Mouse (Mus musculus) layer of hippocampus, adult 2 months (tissue): ENCODE measurements around the gene Lcor. TPM values are rescaled to one million over a fixed set of nuclear protein-coding genes. Genes with fewer than 3 reads are reported as not detected.

ENCODE experiments used
- DNase-seq, 2 experiments: peaks; one replicate each; pipeline ENCODE4 v3.0.0; 2022; ENCODE audit warnings: low spot score in 2 of 2
- H3K27ac ChIP-seq: fragments of 200-600 bp; 2 replicates; pipeline ENCODE4 v1.8.1; 2022
- H3K4me3 ChIP-seq: fragments of 200-600 bp; 2 replicates; pipeline ENCODE4 v1.8.1; 2022; ENCODE audit warnings: mild to moderate bottlenecking
- CTCF ChIP-seq: fragments of 200-600 bp; conservative IDR thresholded peaks from 2 replicates; pipeline ENCODE4 v1.8.1; 2022; ENCODE audit warnings: antibody characterized with exemption, mild to moderate bottlenecking, moderate library complexity
- total RNA-seq, 2 experiments: library from RNA; stranded (reverse); gene quantifications; 2 replicates each; pipeline ENCODE4 v1.2.3; 2021

Gene Lcor
- total RNA-seq, 2 experiments from 2014 or later: 17.1 to 20.9 TPM

- Histone ChIP-seq H3K27ac (peak overlapping the region; percentile 92), H3K4me3 (peak overlapping the region; percentile 85)
- TF ChIP-seq CTCF: no peak
- DNase-seq: no peak
Observed at GRCm38 (mm10) chr19:41483445-41484040, 1.1 kb downstream of the Lcor start.

DNA sequence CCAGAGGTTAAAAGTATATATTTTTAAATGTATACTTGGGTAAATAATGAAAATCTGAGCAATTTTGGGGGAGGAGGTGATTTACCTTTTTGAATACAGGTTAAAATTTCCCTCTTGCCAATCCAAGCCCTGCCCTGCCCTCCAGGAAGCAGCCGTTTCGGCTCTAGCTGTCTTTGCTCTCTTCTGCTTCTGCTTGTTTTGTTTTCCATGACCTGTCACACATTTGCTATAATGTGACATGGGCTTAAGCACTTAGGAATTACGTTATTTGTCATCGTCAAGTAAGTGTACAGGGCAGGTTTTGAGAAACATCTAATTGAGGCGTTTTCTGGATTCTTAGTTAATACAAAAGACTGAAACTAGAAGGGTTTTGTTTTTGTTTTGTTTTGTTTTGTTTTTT is 1.9 kb downstream of the Lcor start:
- no peak for TF ChIP-seq CTCF

GRCm38 (mm10) chr19:41495382-41496032 is 13.1 kb downstream of the Lcor start:
- TF ChIP-seq CTCF: no peak

More for the DNA sequence above, 1.9 kb downstream of the Lcor start:
- no peak for DNase-seq
- Histone ChIP-seq H3K27ac (no peak overlapping the region), H3K4me3 (peak overlapping the region; percentile 85)

GRCm38 (mm10) chr19:41496058-41496457 is 13.6 kb downstream of the Lcor start:
- no peak for TF ChIP-seq CTCF
- DNase-seq: no peak
- H3K27ac ChIP-seq: no peak overlapping the region
- no peak overlapping the region for H3K4me3 ChIP-seq

More at GRCm38 (mm10) chr19:41495382-41496032, 13.1 kb downstream of the Lcor start:
- Histone ChIP-seq H3K27ac (no peak overlapping the region), H3K4me3 (no peak overlapping the region)
- no peak for DNase-seq

- DNase-seq: no peak
- TF ChIP-seq CTCF: no peak
- no peak overlapping the region for H3K27ac ChIP-seq
Observed at GRCm38 (mm10) chr19:41507872-41508271, 25.4 kb downstream of the Lcor start.

GRCm38 (mm10) chr19:41514836-41515235 is 32.4 kb downstream of the Lcor start:
- H3K27ac ChIP-seq: no peak overlapping the region
- no peak for DNase-seq
- no peak overlapping the region for H3K4me3 ChIP-seq
- no peak for TF ChIP-seq CTCF

More at GRCm38 (mm10) chr19:41507872-41508271, 25.4 kb downstream of the Lcor start:
- H3K4me3 ChIP-seq: no peak overlapping the region

DNA sequence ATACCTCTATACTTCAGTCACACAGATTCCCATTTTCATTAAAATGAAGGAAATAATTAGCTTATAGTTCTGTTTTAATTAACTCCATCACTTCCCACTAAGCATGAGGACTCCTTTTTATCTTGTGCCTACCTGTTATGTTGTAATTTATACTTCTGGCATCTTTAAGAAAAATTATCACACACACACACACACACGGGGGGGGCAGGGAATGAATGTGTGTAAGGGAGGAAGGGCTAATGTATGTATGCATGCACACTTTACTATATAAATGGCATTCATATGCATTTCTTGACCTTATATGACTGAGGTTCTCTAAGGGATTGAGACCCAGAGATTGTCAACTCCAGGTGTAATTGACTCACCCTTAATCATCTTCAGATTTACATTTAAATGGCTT is 33.1 kb downstream of the Lcor start:
- no peak for DNase-seq
- Histone ChIP-seq H3K4me3 (no peak overlapping the region), H3K27ac (no peak overlapping the region)
- no peak for TF ChIP-seq CTCF

- no peak for DNase-seq
- Histone ChIP-seq H3K4me3 (no peak overlapping the region), H3K27ac (no peak overlapping the region)
- no peak for TF ChIP-seq CTCF
Observed at GRCm38 (mm10) chr19:41517006-41517405, 34.6 kb downstream of the Lcor start.

GRCm38 (mm10) chr19:41519121-41519520 is 36.7 kb downstream of the Lcor start:
- H3K27ac ChIP-seq: no peak overlapping the region
- no peak for DNase-seq
- no peak for TF ChIP-seq CTCF
- H3K4me3 ChIP-seq: no peak overlapping the region

DNA sequence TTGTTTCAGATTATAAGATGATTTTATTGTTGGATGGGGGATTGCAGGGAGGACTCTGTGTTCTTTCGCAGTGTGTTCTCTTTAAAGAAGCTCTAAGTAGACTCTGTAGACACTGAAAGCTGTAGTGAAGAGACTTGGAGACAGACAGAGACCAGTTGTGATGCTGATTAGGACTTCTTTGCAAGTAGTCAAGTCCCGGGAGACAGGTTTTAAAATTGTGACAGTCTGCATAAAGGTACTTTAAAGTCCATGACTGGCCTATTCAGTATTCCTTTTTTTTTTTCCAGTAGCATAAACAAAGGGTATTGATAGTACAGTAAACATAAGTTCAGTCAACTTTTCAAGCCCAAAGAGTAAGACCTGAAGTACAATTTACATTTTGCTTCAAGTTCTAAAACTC is 39.8 kb downstream of the Lcor start:
- H3K27ac ChIP-seq: peak overlapping the region; percentile 16; the same call in 1 of the 2 replicates
- DNase-seq: no peak

GRCm38 (mm10) chr19:41523798-41524563 is 41.5 kb downstream of the Lcor start:
- TF ChIP-seq CTCF: no peak
- Histone ChIP-seq H3K4me3 (no peak overlapping the region), H3K27ac (peak overlapping the region; percentile 15; the same call in 1 of the 2 replicates)
- DNase-seq: no peak

More for the DNA sequence above, 39.8 kb downstream of the Lcor start:
- no peak for TF ChIP-seq CTCF
- no peak overlapping the region for H3K4me3 ChIP-seq

- no peak for TF ChIP-seq CTCF
- no peak overlapping the region for H3K27ac ChIP-seq
- H3K4me3 ChIP-seq: no peak overlapping the region
- DNase-seq: no peak
Observed at GRCm38 (mm10) chr19:41529169-41529568, 46.7 kb downstream of the Lcor start.

DNA sequence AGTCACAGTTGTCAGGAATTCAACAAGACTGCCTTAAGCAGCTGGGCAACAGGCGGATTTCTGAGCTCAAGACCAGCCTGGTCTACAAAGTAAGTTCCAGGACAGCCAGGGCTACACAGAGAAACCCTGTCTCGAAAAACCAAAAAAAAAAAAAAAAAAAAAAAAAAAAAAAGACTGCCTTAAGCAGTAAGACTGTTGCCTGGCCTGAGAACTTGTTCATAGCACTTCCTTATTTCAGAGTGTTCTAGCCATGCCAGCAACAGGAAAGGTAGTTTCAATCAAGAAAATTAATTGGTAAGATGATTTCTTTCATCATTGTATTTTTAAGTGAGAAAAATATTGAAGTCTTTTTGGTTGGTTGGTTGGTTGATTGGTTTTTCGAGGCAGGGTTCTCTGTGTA is 51.6 kb downstream of the Lcor start:
- DNase-seq: no peak
- no peak for TF ChIP-seq CTCF
- Histone ChIP-seq H3K27ac (no peak overlapping the region), H3K4me3 (no peak overlapping the region)

DNA sequence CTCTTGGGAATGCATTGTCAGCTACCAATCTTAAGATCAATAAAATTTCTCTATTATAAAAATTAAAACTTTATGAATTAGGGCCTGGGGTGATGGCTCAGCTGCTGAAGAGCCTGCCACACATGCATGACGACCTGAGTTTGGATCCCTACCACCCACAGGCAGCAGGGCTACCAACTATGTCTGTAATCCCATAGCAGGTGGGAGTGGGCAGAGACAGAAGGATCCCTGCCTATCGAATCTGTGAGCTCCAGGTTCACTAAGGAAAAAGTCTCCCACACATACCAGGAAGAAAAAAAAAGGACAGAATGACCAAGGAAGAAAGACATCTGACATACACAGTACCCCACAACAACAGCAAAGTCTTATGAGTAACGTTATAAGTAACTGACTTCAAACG is 74.5 kb downstream of the Lcor start:
- DNase-seq: peak; percentile 6 to 32
- TF ChIP-seq CTCF: no peak
- H3K4me3 ChIP-seq: no peak overlapping the region
- no peak overlapping the region for H3K27ac ChIP-seq
